Mouse (Mus musculus) ES-Bruce4 (cell line): ENCODE data around the gene Nup205.

Experiments
- CTCF ChIP-seq: IDR thresholded peaks from one replicate; pipeline ENCODE4 v1.8.1; 2011; ENCODE audit warnings: low read depth, low read length
- EP300 ChIP-seq: IDR thresholded peaks from 2 replicates; pipeline ENCODE4 v1.6.1; 2011; ENCODE audit warnings: low read depth, low read length; ENCODE audit not compliant: insufficient read depth
- POLR2A ChIP-seq: IDR thresholded peaks from one replicate; pipeline ENCODE4 v1.8.1; 2011; ENCODE audit warnings: low read length; ENCODE audit not compliant: insufficient read depth

DNA sequence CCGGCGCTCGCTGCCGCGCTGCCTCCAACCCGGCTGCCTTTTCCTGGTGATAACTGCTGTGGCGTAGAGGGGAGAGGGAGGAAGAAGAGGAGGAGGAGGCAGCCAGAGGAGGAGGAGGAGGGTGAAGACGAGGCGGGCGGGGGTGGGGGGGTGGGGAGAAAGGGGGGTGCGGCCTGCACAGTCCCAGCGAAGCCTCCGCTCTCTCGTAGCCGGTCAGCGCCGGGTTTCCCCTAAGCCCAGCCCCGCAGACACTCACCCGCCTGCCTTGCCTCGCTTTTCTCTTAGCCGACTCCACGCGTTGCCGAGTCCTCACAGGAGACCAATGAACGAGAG, 44.0 kb upstream of the Nup205 start:
- TF ChIP-seq POLR2A (no peak), EP300 (no peak), CTCF (no peak)
